Mouse (Mus musculus) lung, postnatal 4 days (tissue): ENCODE results near the gene Kptn.

Source experiments
- DNase-seq, 2 experiments: peaks; one replicate each; pipeline ENCODE4 v3.0.0; 2021

Gene Kptn

GRCm38 (mm10) chr7:16125829-16126228 lies 6.1 kb downstream of the Kptn start:
- no peak for DNase-seq

DNA sequence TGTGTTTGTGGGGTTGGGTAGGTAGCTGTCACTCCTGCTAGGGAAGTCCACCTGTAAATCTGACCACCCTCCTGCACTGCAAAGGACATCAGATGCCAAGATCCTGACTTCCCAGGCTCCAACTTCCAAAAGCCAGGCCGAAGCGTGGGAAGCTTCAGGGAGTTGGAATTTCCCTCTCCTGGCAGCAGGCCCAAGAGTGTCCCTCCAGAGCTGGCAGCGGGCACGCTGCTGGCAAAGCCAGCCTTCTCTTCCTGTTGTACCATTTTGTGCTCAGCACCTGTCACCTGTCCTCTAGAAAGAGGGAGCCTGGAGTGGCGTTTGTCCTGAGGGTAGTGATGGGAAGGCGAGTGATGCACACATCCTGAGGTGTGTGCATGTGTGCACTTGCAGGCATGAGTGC lies 8.6 kb downstream of the Kptn start:
- no peak for DNase-seq

DNA sequence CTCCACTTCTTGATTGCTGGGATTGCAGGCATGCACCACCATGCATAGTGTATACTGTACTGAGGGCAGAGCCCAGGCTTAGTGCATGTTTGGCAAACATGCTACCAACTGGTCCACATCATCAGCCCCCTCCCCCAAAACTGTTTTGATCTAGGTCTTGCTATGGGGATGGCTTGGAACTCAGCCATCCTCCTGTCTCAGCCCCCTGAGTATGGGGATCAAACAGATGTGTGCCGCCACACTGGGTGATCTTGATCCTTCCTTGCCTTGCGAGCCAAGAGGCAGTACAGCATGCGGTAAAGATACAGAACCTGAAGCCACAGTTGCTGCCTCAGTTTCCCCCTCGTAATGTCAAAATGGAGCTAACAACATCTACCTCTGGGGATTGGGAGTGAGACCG lies 9.2 kb downstream of the Kptn start:
- no peak for DNase-seq

GRCm38 (mm10) chr7:16129421-16129845 lies 9.7 kb downstream of the Kptn start, which contains the start of gene Slc8a2:
Gene Slc8a2 (plus strand): TSS chr7:16129826.
- DNase-seq: peak; percentile 76 to 82

DNA sequence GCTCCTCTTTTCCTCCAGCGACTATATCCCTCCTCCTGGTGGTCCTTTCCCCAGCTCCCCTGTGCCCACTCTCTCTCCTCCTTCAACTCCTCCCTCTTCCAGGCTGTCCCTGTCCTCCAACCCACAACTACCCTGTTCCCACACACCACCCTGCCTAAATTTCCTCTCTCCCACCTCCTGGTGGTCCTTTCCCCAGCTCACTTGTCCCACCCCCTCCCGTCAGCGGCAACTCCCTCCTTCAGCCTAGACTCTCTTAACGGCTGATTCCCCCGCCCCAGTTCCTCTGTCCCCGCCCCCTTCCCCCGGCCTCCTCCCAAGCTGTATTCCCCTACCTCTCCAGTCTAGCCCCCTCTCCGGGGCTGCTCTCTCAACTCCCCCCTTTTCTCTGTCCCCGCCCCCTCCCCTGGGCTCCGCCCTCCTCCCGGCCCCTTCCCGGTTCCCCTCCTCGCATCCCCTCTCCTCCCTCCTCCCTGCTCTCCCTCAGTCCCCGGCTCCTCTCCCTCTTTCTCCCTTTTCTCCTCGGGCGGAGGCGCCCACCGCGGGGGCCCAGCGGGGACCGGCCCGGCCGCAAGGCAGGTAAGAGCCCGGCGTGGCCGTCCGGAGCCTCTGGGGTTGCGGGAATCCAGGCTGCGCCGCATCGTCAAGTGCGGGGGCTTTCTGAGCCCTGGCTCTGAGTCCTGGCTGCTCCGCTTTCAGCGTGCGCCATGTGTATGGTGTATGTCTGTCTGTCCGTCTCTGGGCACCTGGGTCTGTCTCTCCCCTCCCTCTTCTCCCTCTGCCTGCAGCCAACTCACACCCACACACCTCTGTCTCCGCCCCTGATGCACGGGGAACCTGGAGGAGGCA lies 10.4 kb downstream of the Kptn start:
- peak in 1 of 2 experiments; percentile 34 for DNase-seq

GRCm38 (mm10) chr7:16130956-16131634 lies 11.4 kb downstream of the Kptn start:
- no peak for DNase-seq

- no peak for DNase-seq
Measured at GRCm38 (mm10) chr7:16132161-16132581, 12.5 kb downstream of the Kptn start.

GRCm38 (mm10) chr7:16132926-16133325 lies 13.2 kb downstream of the Kptn start:
- no peak for DNase-seq

GRCm38 (mm10) chr7:16133691-16134090 lies 14.0 kb downstream of the Kptn start:
- DNase-seq: no peak

DNA sequence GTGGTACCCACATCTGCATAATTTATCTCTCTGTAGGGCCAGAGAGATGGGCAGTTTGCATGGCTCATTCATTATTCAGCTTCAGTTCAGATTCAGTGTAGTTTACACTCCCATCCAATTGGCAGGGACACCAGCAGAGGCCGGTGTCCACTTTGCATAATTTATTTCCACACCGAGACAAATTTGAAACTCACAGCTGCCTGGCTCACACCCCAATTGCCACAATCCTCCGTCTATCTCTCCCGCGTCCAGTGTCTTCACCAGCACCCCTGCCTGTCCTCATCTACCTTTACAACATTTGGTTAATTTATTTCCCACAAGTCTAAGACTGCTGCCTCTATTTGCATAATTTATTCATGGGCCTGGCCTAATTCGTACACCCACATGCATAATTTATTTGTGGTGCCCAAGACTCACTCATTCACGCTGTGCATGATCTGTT lies 15.3 kb downstream of the Kptn start:
- DNase-seq: no peak

GRCm38 (mm10) chr7:16146489-16147410 lies 27.1 kb downstream of the Kptn start:
- DNase-seq: no peak

- DNase-seq: peak; percentile 60 to 69
Measured at GRCm38 (mm10) chr7:16147643-16148042, 27.9 kb downstream of the Kptn start.

DNA sequence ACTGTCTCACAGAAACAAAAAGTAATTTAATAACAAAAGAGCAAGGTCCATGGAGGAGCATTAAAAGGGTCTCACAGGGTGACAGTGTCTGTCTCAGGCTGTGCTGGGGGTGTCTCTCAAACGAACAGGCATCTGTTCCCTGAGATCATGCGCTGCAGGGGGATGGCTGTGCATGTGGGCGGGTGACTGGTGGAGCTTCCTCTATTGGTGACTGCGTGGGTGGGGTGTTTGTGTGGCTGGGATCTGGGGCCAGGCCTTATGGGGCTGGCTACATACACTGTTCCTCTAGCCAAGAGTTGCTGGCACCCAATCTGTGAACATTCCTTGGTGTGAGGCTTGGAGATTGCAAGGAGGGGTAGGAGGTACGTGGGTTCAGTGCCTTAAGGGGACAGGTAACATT lies 29.5 kb downstream of the Kptn start:
- DNase-seq: peak in 1 of 2 experiments; percentile 26

DNA sequence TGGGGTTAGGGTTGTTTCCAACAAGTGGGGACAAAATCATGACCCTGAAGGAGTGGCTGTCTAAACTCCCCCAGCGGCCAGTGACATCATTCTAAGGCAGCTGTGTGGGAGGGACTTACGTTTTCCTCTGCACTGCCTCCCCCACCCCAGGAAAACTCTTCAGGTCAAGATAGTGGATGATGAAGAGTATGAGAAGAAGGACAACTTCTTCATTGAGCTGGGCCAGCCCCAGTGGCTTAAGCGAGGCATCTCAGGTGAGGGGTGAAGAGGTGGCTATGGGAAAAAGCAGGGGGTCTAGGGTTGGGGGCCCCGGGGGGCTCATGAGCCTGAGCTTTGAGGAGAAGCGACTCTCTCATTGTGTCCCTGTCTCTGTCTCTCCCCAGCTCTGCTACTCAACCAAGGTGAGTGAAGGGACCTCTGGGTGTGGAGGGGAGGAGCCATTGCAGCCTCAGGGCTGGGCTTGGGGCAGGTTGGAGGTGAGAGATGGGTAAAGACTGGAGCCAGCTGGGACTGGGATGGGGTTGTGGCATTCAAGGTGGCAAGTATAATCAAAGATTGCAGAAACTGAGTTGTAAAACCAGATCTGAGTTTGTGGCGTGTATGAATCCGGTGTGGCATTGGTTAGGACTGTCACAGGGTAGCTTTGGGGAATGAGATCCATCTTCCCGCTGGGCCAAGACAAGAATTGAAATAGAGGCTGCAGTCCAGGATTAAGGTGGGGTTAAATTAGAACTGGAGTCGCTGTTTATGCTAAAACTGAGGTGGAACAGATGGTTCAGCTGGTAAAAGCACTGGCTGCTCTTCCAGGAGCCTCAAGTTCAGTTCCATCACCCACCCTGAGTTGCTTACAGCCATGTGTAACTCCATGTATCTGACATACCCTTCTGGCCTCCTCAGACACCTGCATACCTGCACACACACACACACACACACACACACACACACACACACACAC lies 30.8 kb downstream of the Kptn start:
- no peak for DNase-seq

GRCm38 (mm10) chr7:16153522-16153921 lies 33.8 kb downstream of the Kptn start:
- peak in 1 of 2 experiments; percentile 44 for DNase-seq

- peak in 1 of 2 experiments; percentile 48 for DNase-seq
Measured at GRCm38 (mm10) chr7:16155132-16155872, 35.6 kb downstream of the Kptn start.

- no peak for DNase-seq
Measured at GRCm38 (mm10) chr7:16156105-16156714, 36.5 kb downstream of the Kptn start.

- DNase-seq: no peak
Measured at GRCm38 (mm10) chr7:16158735-16159134, 39.0 kb downstream of the Kptn start.

DNA sequence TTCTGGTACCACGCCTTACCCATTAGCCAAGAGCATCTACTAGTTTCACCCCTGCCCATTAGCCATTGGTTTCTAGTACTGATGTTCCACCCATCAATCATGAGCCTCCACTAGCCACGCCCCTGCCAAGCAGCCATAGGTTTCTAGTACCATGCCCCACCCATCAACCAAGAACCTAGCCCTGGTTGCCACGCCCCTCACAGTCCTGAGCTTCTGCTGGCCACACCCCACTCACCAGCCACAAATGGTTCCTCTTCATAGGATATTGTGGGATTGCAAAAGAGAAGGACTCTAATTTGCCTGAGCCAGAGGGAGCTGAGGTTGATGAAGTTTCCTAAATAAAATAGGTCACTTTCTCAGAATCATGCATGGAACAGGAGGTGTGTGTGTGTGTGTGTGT lies 41.0 kb downstream of the Kptn start:
- DNase-seq: peak in 1 of 2 experiments; percentile 35

GRCm38 (mm10) chr7:16161302-16161701 lies 41.6 kb downstream of the Kptn start:
- DNase-seq: no peak
